Mouse (Mus musculus): ENCODE measurements around the gene Ndufs7.

DNA sequence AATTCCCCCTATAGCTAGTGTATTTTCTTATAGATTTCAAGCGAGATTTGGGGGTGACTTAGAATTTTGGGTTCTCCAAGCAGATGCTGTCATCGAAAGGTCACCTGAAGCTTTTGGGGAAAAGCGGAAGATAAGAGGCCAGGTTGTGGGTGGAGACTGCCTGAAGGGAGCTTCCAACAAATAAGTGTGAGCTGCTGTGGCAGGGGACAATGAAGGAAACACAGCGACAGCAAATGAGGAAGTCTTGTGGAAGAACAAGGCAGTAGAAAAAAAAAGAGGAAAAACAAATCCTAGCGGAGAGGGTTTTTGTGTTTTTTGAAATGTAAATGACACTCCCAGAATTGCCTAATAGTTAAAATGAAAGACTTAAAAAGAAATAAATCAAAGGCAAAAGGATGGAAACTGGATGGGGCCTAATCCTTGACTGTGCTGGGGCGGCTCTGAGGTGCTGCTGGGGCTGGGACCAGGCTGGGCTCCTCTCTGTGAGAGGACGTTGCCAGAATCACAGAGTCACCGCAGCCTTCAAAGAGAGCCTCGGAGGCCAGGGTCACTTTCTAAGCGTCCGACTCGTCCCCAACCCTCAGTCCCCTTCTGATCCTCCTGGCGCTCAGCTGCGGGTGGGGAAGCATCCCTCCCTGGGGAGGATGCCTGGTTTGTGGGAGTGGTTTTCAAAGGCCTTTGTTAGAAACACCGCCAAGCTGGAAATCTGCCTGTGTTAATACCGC, 33.7 kb upstream of the Ndufs7 start:
- TF ChIP-seq EP300 (IDR thresholded peaks at IDR 0.05; ENCODE audit: low read depth in 1 of 2, low read length in 2 of 2) (no peak), MAX (IDR thresholded peaks at IDR 0.05; ENCODE audit: low read length) (no peak), USF2 (IDR thresholded peaks at IDR 0.05; ENCODE audit: borderline replicate concordance in 1 of 2, insufficient read depth in 1 of 2, low read depth in 1 of 2, low read length in 2 of 2) (no peak), CTCF (IDR thresholded peaks at IDR 0.05 in 2 of 3, conservative IDR thresholded peaks at IDR 0.05 in 1 of 3; ENCODE audit: control insufficient read depth in 1 of 3, insufficient read depth in 1 of 3, low read depth in 2 of 3, low read length in 3 of 3, poor library complexity in 1 of 3, severe bottlenecking in 1 of 3) (no peak), TCF12 (IDR thresholded peaks at IDR 0.05; ENCODE audit: low read depth, low read length) (no peak), GATA1 (IDR thresholded peaks at IDR 0.05; ENCODE audit: low read depth, low read length) (no peak), ZMIZ1 (IDR thresholded peaks at IDR 0.05; ENCODE audit: low read depth, low read length) (no peak), POLR2AphosphoS2 (IDR thresholded peaks at IDR 0.05; ENCODE audit: low read length) (no peak), RCOR1 (IDR thresholded peaks at IDR 0.05; ENCODE audit: low read depth, low read length) (no peak), TAL1 (IDR thresholded peaks at IDR 0.05; ENCODE audit: low read length) (no peak), POLR2A (IDR thresholded peaks at IDR 0.05; ENCODE audit: control insufficient read depth in 1 of 2, insufficient read depth in 1 of 2, low read depth in 1 of 2, low read length in 2 of 2, poor library complexity in 1 of 2) (no peak), E2F4 (IDR thresholded peaks at IDR 0.05; ENCODE audit: borderline replicate concordance, low read depth, low read length) (no peak), CHD1 (IDR thresholded peaks at IDR 0.05; ENCODE audit: low read depth, low read length) (no peak), SIN3A (IDR thresholded peaks at IDR 0.05; ENCODE audit: low read length) (no peak)

Measured in MEL (cell line).